Mouse (Mus musculus) layer of hippocampus, adult 11-12 months (tissue): ENCODE results near the gene Slc8a3.

Experiments used
- DNase-seq: peaks from one replicate; pipeline ENCODE4 v3.0.0; 2022; ENCODE audit warnings: low spot score

Slc8a3 gene

DNA sequence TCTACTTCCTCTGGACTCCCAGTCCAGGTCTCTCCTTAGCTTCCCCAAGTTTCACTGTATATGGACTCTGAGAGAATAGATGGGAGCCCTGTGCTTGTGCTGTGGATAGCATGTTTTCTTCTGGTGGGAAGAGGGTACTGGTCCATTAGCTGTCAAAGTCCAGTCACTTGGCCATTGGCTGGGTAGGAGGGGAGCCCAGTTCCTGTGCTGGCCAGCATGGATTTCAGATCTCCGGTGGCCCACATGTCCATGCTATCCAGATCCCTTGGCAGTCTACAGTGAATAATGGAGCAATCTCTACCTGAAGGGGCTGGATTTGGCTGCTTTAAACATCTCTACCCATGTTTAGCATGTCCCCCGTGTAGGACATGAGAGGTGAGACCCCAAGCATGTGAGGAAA is 148.0 kb downstream of the Slc8a3 start:
- no peak for DNase-seq

DNA sequence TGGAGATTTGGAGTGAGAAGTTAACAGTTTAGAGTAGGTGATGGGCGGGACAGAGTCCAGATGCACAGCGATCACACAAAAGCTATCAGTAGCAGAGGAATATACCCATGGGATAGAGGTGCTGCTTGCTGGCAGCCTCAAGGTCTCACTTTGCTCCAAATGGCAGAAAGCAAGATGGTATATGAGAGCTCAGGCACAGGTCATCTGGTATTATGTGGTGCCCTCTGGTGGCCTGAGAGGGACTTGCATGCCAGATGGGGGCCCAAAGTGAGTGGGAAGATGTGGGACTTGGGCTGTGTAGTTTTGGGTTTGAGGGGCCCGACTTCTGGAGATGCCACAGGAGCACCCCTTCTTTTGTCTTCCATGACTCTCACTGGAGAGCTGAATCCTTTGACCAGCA is 150.9 kb downstream of the Slc8a3 start:
- DNase-seq = peak; percentile 71

DNA sequence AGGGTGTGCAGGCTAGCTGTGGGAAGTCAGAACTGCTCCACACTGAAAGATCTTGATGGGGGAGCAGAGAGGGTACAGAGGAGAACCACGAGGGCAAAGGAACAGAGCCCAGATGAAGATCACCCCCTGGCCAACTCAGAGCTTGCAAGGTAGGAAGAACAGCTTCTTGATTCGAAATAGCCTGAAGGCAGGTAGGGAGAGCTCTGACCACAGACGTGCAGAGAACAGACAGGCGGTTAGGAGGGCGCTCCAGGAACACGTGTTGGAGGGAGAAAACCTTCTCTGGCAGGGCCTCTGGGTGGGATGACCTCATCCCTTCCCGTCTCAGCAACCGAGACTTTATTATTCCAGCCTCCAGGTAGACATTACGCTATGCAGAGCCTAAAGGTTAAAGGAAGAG is 157.7 kb downstream of the Slc8a3 start:
- DNase-seq = no peak

DNA sequence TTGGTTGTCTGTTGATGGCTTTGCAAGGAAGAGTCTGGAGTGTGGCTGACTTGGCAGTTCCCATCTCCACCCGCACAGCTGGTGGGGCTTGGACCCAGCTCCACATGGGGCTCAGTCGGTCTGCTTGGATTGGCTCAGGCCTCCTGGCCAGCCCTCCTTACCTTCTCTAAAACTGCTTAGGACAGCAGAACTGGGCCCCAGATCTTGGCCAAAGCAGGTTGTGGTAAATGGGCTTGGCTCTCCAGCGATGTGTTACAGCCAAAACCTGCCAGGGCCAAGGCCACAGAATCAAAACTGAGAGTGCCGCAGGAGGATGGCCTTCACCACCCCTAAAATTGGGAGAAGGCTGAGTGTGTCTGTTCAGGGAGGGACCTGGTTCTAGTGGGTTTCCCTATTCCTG is 159.1 kb downstream of the Slc8a3 start:
- DNase-seq = no peak

- no peak for DNase-seq
These were observed 160.0 kb downstream of the Slc8a3 start for GRCm38 (mm10) chr12:81173011-81173410.

DNA sequence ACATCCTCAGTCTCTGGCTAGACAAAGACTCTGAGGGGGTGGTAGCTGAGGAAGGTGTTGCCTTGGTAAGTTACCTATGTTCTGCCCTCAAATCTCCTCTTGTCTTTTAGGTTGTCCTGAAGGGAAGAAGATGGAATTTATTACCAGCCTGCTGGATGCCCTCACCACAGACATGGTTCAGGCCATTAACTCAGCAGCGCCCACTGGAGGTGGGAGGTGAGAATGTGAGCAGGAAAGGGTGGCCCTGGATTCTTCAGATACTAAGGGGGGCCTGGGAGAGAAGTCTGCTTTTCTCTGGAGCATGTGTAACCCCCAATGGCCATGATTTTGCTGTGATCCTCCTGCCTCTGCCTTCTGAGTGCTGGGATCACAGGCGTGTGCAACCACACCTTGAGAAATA is 162.9 kb downstream of the Slc8a3 start:
- DNase-seq = no peak

DNA sequence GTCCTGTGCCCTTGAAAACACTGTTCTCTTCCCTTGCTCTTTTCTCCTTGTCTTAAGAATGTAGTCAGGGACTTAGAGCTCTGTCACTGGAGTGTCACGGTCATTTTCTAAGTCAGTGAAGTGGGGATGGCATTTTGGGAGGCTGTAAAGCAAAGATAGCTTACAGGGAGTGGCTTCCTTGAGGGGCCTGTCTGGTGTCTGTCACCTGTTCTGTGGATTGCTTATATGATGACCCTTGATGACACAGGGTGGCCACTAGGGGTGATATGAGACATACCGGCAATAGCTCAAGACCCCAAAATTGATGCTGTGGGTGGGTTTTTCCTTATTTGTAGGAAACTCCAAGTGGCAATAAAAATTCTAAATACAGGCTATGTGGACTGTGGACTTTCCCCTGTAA is 164.5 kb downstream of the Slc8a3 start:
- no peak for DNase-seq

GRCm38 (mm10) chr12:81168031-81168430 is 164.9 kb downstream of the Slc8a3 start:
- DNase-seq = no peak

GRCm38 (mm10) chr12:81167142-81167541 is 165.8 kb downstream of the Slc8a3 start:
- no peak for DNase-seq

GRCm38 (mm10) chr12:81166615-81167014 is 166.4 kb downstream of the Slc8a3 start:
- no peak for DNase-seq

DNA sequence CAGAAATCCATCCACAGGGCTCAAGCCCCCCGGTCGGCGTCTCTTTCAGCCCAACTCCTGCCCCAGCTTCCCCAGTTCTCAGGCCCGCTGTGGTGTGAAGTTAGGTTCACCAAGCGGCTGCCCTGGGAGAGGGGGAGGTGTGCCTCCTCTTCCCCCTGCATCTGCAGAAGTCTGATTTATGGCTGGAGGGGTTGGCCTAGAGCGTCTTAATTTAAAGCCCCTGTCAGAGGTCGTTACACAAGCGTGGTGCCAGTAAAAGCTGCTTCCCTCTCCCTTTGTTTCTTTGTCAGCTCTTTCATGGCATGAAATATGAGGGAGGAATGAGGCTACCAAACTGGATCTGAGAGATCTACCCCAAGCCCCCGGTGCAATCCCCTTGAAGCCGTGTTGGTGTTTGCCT is 166.9 kb downstream of the Slc8a3 start:
- DNase-seq = no peak

DNA sequence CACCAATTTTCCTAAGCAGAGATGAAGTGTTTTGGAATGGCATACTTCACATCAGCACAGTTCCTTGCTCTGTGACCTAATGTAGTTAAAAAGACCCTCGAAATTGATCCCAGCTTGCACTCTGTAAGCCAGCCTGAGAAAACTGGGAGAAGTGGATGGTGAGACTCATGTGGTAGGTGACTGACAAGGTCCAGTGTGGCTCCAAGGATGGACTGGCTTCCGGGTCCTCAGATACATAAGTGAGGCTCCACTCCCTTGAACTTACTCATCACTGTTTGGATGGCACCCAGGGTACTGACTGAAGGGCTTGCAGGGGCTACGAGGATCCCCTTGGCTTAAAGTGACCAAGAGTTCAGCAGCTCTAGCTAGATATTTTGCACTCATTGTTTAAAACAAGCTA is 169.4 kb downstream of the Slc8a3 start:
- no peak for DNase-seq

- DNase-seq = no peak
These were observed 169.8 kb downstream of the Slc8a3 start for GRCm38 (mm10) chr12:81163131-81163530.

GRCm38 (mm10) chr12:81161282-81161681 is 171.7 kb downstream of the Slc8a3 start:
- DNase-seq = no peak

- DNase-seq = peak; percentile 25
These were observed 172.1 kb downstream of the Slc8a3 start for GRCm38 (mm10) chr12:81160831-81161230.

GRCm38 (mm10) chr12:81160425-81160824 is 172.6 kb downstream of the Slc8a3 start:
- DNase-seq = no peak

GRCm38 (mm10) chr12:81159947-81160346 is 173.0 kb downstream of the Slc8a3 start:
- no peak for DNase-seq

GRCm38 (mm10) chr12:81156841-81157240 is 176.1 kb downstream of the Slc8a3 start:
- no peak for DNase-seq

- DNase-seq = no peak
These were observed 177.3 kb downstream of the Slc8a3 start for GRCm38 (mm10) chr12:81155675-81156074.

DNA sequence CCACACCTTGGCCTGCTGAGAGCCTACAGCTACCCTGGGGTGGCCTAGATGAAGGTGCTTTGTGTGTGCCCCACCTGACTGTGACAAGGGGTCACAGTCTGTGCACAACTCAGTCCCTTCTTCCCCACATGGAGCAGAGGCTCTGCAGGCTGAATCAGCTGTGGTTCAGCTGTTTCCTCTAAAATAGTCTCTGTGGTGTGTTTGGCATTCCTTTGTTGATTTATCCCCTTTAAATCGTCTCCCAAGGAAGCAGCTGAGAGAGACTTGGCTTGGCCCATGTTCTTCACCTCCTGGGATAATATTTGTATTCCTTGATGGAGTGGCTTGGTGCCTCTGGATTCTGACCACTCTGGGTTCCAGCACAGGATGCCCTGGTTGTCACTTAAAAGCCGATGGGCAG is 180.9 kb downstream of the Slc8a3 start:
- DNase-seq = no peak

- no peak for DNase-seq
These were observed 182.1 kb downstream of the Slc8a3 start for GRCm38 (mm10) chr12:81150917-81151316.

GRCm38 (mm10) chr12:81147956-81148355 is 185.0 kb downstream of the Slc8a3 start:
- no peak for DNase-seq
